Mouse (Mus musculus): Measurements from ENCODE around the gene Mlh1.

DNA sequence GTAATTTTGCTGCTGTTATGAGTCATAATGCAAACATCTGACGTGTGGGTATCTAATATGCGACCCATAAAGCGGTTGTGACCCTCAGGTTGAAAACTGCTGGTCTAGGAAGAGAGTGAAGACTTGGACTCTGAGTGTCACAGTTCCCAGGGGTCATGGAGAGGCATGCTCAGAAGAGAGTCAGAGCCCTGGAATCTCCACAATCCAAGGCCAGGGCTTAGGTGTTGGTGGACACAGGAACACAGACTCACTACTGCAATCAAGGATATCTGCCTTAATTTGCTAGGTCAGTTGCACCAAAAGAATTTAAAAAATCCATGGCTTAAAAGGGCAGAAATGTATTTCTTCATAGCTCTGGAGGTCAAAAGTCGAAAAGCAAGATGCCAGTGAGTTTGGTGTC, 21.6 kb upstream of the Mlh1 start:
- TF ChIP-seq CTCF (IDR thresholded peaks at IDR 0.05; ENCODE audit: borderline replicate concordance, extremely low read depth, insufficient read depth, insufficient read length) (no peak), POLR2A (IDR thresholded peaks at IDR 0.05; ENCODE audit: borderline replicate concordance, extremely low read depth, insufficient read depth, insufficient read length, poor library complexity, severe bottlenecking) (no peak)

All from brain, embryonic 14.5 days (tissue).